Mouse (Mus musculus) C2C12 (cell line): ENCODE data around the gene Ccl17. TPM values are rescaled to one million over a fixed set of nuclear protein-coding genes. Genes with fewer than 3 reads are reported as not detected.

ENCODE experiments used
- H3K27me3 ChIP-seq: one replicate; pipeline ENCODE4 v1.6.1; 2011; ENCODE audit not compliant: control insufficient read depth, insufficient read depth, insufficient read length
- H3K36me3 ChIP-seq: one replicate; pipeline ENCODE4 v1.6.1; 2011; ENCODE audit not compliant: control insufficient read depth, insufficient read depth
- H3K4me3 ChIP-seq: one replicate; pipeline ENCODE4 v1.5.1; 2011; ENCODE audit warnings: mild to moderate bottlenecking, control low read depth; ENCODE audit not compliant: poor library complexity, insufficient read depth, severe bottlenecking
- H3K79me2 ChIP-seq: one replicate; pipeline ENCODE4 v1.6.1; 2011; ENCODE audit not compliant: control insufficient read depth, insufficient read depth
- H3K79me3 ChIP-seq: one replicate; pipeline ENCODE4 v1.6.1; 2011; ENCODE audit warnings: low read depth, control low read depth
- H3ac ChIP-seq: one replicate; pipeline ENCODE3; 2011; ENCODE audit warnings: low read depth; ENCODE audit not compliant: control insufficient read depth, insufficient read length
- CEBPB ChIP-seq: IDR thresholded peaks from one replicate; pipeline ENCODE4 v1.6.1; 2011; ENCODE audit warnings: low read depth, mild to moderate bottlenecking, control low read depth, moderate library complexity
- CTCF ChIP-seq: IDR thresholded peaks from one replicate; pipeline ENCODE4 v1.5.1; 2011; ENCODE audit not compliant: control insufficient read depth, insufficient read depth, insufficient read length
- FOSL1 ChIP-seq: IDR thresholded peaks from one replicate; pipeline ENCODE4 v1.8.0; 2011; ENCODE audit warnings: mild to moderate bottlenecking, low read length; ENCODE audit not compliant: poor library complexity, insufficient read depth, severe bottlenecking
- MAX ChIP-seq: IDR thresholded peaks from one replicate; pipeline ENCODE4 v1.6.1; 2011; ENCODE audit warnings: mild to moderate bottlenecking, control low read depth
- MYOD1 ChIP-seq: IDR thresholded peaks from one replicate; pipeline ENCODE4 v1.6.1; 2011; ENCODE audit warnings: low read depth; ENCODE audit not compliant: control insufficient read depth, insufficient read length
- MYOG ChIP-seq: IDR thresholded peaks from one replicate; pipeline ENCODE4 v1.6.1; 2011; ENCODE audit not compliant: control insufficient read depth, insufficient read length; ENCODE audit errors: extremely low read depth
- USF1 ChIP-seq: IDR thresholded peaks from one replicate; pipeline ENCODE4 v1.6.1; 2011; ENCODE audit warnings: low read depth, mild to moderate bottlenecking, control low read depth, moderate library complexity
- polyA plus RNA-seq: library from polyadenylated mRNA; unstranded; fragments of >200 nt; fragmentation: generic; extraction: Trizol; gene quantifications from one replicate; pipeline ENCODE4 v1.2.1, GENCODE M21; 2012; ENCODE audit warnings: missing spikeins

Gene Ccl17
- polyA plus RNA-seq, 1 experiment, result 0.55 TPM

GRCm38 (mm10) chr8:94794782-94795181 is 15.5 kb upstream of the Ccl17 start:
- Histone ChIP-seq H3K79me2 (no peaks in the 10 kb centered on the region), H3ac (no peak overlapping the region), H3K27me3 (no peaks in the 10 kb centered on the region), H3K4me3 (no peak overlapping the region), H3K79me3 (no peaks in the 10 kb centered on the region), H3K36me3 (no peaks in the 10 kb centered on the region)
- TF ChIP-seq FOSL1 (no peak), MAX (no peak), MYOG (no peak), CEBPB (no peak), CTCF (no peak)

DNA sequence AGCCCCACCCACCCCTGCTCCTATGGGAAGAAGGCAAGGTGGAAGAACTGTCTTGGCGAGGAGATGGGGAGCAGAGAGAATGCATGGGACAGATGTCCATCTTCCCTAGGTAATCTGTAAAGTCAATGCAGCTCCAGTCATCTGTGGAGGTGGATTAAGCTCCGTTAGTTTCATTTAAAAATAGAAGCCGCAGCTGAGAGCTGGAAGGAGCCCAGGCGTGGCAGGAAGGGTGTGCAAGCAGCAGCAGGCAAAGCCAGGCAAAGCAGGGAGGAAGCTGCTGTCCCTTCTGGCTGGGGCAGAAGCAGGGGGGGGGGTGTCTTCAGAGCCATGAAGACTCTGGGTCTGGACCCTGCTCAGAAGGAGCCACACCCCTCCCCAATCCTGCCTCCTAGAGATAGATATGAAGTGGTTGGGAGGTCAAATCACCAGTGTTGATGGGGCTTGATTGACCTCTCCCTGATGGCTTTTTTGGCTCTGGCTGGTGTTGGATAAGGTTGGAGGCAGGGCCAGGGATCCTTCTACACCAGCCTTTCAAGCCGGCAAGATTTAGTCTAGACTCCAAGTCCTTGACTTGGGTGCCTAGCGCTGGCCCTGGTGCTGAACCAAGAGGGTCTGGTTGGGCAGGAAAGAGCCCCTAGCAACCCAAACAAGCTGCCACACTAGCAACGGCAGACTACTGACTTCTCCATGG is 9.8 kb upstream of the Ccl17 start:
- Histone ChIP-seq H3K79me3 (no peaks in the 10 kb centered on the region), H3K27me3 (no peaks in the 10 kb centered on the region), H3K36me3 (no peaks in the 10 kb centered on the region), H3K79me2 (no peaks in the 10 kb centered on the region), H3K4me3 (no peak overlapping the region), H3ac (no peak overlapping the region)
- TF ChIP-seq MAX (no peak), CEBPB (no peak), FOSL1 (no peak), MYOD1 (no peak), CTCF (no peak), MYOG (no peak)

GRCm38 (mm10) chr8:94801293-94802095 is 8.8 kb upstream of the Ccl17 start:
- Histone ChIP-seq H3K79me2 (no peaks in the 10 kb centered on the region), H3K79me3 (no peaks in the 10 kb centered on the region), H3ac (no peak overlapping the region), H3K4me3 (no peak overlapping the region), H3K27me3 (no peaks in the 10 kb centered on the region), H3K36me3 (no peaks in the 10 kb centered on the region)
- TF ChIP-seq USF1 (no peak), FOSL1 (no peak), MYOG (no peak), CTCF (no peak), MAX (no peak), CEBPB (no peak), MYOD1 (no peak)

DNA sequence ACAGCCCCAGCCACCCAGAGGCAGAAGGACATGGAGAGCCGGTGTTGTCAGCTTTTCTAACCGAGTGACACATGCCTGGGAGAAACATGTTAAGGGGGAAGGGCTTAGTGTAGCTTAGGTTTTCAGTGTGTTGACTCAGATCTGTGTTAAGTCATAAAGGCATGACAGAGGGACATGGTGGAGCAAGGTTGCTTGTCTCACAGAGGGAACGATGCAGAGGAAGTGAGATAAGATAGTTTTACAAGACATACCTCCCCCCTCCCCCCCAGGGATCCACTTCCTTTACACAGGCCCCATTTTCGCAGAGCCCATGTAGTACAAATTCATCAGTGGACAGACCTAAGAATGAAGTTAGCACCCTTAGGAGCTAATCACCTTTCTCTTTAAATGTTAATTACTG is 7.9 kb upstream of the Ccl17 start:
- H3K27me3 ChIP-seq, result no peaks in the 10 kb centered on the region
- no peaks in the 10 kb centered on the region for H3K79me3 ChIP-seq
- TF ChIP-seq CTCF, result no peak
- no peak for TF ChIP-seq USF1
- no peak for TF ChIP-seq FOSL1
- no peak for TF ChIP-seq MYOD1
- TF ChIP-seq MYOG, result no peak
- TF ChIP-seq CEBPB, result no peak
- TF ChIP-seq MAX, result no peak
- no peak overlapping the region for H3K4me3 ChIP-seq
- H3K79me2 ChIP-seq, result no peaks in the 10 kb centered on the region
- H3K36me3 ChIP-seq, result no peaks in the 10 kb centered on the region
- H3ac ChIP-seq, result no peak overlapping the region

DNA sequence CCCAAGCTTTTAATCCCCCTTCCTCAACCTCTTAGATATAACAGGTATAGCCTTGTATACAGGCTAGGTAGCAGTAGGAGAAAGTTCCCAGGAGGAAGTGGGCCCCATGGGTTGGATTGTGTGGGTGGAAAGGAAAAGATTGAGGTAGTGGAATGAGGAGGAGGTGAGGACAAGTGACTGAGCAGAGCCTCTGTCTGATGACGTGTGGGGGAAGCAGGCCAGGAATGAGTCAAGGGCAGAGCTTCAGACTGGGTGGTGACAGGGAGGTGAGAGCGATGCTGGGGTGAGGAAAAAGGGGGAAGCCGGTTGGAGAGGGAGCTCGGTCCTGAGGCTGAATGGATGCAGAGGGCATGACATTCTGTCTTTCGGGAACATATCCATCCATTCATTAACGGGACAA is 6.7 kb upstream of the Ccl17 start:
- H3K36me3 ChIP-seq, result no peaks in the 10 kb centered on the region
- TF ChIP-seq FOSL1, result no peak
- no peak for TF ChIP-seq MAX
- no peak for TF ChIP-seq CEBPB
- TF ChIP-seq USF1, result no peak
- TF ChIP-seq MYOD1, result no peak
- TF ChIP-seq CTCF, result no peak
- TF ChIP-seq MYOG, result no peak
- no peak overlapping the region for H3K4me3 ChIP-seq
- no peaks in the 10 kb centered on the region for H3K27me3 ChIP-seq
- no peaks in the 10 kb centered on the region for H3K79me3 ChIP-seq
- no peak overlapping the region for H3ac ChIP-seq
- no peaks in the 10 kb centered on the region for H3K79me2 ChIP-seq
